Mouse (Mus musculus): ENCODE data around the gene Ahcyl2. TPM values are rescaled to one million over a fixed set of nuclear protein-coding genes. Genes with fewer than 3 reads are reported as not detected.
A peak's percentile ranks its signal among the peaks of the same experiment; 100 is the strongest.

Gene Ahcyl2
- total RNA-seq, 2 experiments from 2014 or later: 14.7 to 20.3 TPM

DNA sequence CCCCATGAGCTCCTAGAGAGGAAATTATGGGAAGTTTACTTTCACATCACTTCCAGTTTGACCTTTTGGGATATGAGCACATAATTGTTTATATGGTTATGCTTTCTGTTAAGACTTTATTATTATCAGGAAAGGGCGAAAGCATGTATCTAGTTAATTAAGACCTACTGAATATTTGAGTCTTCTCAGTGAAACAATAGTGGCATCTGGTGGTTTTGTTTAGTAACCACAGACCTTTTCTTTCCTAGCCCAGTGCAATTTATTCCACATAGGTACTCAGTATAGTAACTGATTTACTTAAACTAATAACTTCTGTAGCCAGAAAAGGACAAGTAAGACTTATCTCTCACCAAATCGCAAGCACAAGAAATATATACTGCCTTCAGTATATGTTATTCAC, 178.8 kb downstream of the Ahcyl2 start:
- no peak for DNase-seq
- Histone ChIP-seq H3K4me3 (no peak overlapping the region), H3K27ac (no peak overlapping the region)
- intact Hi-C loops (cut with DNase I): loop anchor here (5.0 kb wide), 1 partner anchor 94 kb away; no protein-coding TSS in a partner anchor
- TF ChIP-seq CTCF (IDR thresholded peaks at IDR 0.05): peak; percentile 61

DNA sequence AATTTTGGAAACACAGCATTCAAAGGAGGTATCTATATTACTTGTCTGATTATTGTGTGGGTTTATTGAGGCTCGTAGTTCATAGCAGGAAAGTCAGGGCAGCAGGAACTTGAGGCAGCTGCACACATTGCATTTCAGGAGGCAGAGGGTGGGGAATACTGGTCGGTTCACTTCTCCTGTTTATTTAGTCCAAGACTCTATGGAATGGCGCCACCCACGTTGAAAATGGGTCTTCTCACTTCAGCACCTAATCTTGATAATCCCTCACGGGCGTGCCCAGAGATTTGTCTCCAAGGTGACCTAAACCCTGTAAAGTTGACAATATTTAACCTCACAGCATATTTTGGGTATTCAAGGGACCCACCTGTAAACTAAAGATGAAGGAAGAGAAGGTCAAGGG, 180.0 kb downstream of the Ahcyl2 start:
- DNase-seq: no peak
- no peak for TF ChIP-seq CTCF (IDR thresholded peaks at IDR 0.05)
- H3K4me3 ChIP-seq: no peak overlapping the region
- H3K27ac ChIP-seq: no peak overlapping the region
- intact Hi-C loops (cut with DNase I): loop anchor here (5.0 kb wide), 1 partner anchor 96 kb away; no protein-coding TSS in a partner anchor

DNA sequence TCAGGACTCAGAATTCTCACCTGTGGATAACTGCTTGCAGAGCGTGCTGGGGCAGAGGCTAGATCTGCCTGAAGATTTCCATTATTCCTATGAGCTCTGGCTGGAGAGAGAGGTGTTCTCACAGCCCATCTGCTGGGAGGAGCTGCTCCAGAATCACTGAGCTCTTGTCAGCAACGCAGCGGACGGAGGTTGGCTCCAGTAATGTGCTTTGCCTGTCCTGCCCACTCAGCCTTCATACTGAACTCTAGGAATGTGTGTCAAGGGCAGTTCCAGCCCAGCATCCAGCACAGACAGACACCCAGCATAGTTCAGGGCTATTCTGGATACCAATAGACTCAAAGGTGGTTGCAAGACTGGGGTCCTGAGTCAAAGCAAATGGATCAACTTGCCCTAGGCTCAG, 188.9 kb downstream of the Ahcyl2 start:
- DNase-seq: no peak
- intact Hi-C loops (cut with DNase I): no loop called here
- no peak for TF ChIP-seq CTCF (IDR thresholded peaks at IDR 0.05)
- no peak overlapping the region for H3K4me3 ChIP-seq
- no peak overlapping the region for H3K27ac ChIP-seq

DNA sequence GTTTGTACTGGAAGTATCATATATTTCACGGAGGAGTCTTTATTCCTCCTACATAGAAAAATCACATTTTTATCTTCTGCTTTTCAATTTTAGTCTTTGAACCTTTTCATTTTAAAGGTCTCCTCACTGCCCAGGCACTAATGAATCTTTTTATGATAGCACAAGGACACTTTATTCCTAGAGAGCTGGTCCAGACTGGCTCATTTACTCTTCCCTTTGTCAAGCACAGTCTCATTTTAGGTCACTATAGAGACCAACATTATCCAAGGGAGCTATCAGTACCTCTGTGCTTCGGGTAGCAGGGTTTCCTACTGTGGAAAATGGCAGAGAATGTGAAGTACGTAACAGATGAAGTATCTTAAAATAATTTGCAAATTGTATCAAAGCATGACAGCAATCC, 190.9 kb downstream of the Ahcyl2 start:
- no peak for TF ChIP-seq CTCF (IDR thresholded peaks at IDR 0.05)
- no peak overlapping the region for H3K4me3 ChIP-seq
- intact Hi-C loops (cut with DNase I): no loop called here
- no peak for DNase-seq
- H3K27ac ChIP-seq: no peak overlapping the region

DNA sequence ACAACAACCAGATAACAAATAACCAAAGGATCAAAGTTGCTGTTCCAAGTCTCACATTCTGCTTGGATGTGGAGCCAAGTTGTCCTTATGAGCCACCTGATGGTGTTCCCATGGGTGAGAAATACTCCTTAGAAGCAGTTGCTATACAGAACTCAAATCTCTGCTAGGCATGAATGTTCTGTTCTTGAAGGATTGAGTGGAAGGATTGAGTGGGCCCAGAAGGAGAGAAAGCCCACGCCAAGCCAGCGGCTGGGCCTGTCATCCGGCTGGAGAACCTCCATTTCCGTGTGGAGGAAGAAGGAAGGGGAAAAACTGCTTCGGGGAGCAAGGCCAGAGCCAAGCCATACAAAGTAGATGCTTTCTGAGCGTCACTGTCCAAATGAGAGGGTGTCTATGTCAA, 193.3 kb downstream of the Ahcyl2 start:
- no peak for TF ChIP-seq CTCF (IDR thresholded peaks at IDR 0.05)
- H3K27ac ChIP-seq: no peak overlapping the region
- intact Hi-C loops (cut with DNase I): no loop called here
- H3K4me3 ChIP-seq: no peak overlapping the region
- no peak for DNase-seq

Other genes with a start within 250 kb of the Ahcyl2 start
- 1 to 10 TPM; 1.1 to 3.8 TPM for gene Irf5, start 241.4 kb upstream of the Ahcyl2 start, total RNA-seq (2021)
- 10 to 100 TPM; 34.4 to 40.6 TPM for gene Tnpo3, start 158.1 kb upstream of the Ahcyl2 start, total RNA-seq (2021)
- 1 to 10 TPM; 1.9 to 2.8 TPM for gene Tspan33, start 73.8 kb upstream of the Ahcyl2 start, total RNA-seq (2021)
- gene Smo, start 32.5 kb upstream of the Ahcyl2 start, total RNA-seq (2021): 1 to 10 TPM; 2.8 to 5.0 TPM
- under 1 TPM; 0.78 to 0.87 TPM for gene Strip2, start 149.0 kb downstream of the Ahcyl2 start, total RNA-seq (2021)

Measured in gastrocnemius, adult 2 months (tissue).